Mouse (Mus musculus): ENCODE data around the gene Parl.

Parl gene

DNA sequence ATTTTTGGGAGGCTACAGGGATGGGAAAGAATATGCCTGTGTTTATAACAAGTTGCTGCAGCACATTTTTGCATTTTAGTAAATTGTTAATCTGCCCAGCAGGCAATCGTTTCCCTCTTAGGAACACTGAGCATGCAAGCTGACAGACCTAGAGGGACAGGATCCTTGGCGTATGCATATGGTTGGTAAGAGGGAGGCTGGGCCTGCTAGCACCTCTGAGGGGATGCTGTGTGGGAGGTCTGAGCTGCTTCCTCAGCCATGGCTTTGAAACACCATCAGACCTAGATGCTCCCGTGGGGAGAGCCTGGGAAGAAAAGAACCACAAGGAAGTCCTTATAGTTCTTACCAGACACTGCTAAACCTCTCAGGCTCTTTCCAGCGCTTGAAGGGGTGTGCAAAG lies 67.8 kb downstream of the Parl start:
- DNase-seq: no peak

All from right cerebral cortex, postnatal 4 days (tissue).